Mouse (Mus musculus) ovary, postnatal 10 days (tissue): ENCODE data around the gene Eln.

Source experiments
- DNase-seq: peaks from one replicate; pipeline ENCODE4 v3.0.0; 2022; ENCODE audit warnings: low spot score

The Eln gene

DNA sequence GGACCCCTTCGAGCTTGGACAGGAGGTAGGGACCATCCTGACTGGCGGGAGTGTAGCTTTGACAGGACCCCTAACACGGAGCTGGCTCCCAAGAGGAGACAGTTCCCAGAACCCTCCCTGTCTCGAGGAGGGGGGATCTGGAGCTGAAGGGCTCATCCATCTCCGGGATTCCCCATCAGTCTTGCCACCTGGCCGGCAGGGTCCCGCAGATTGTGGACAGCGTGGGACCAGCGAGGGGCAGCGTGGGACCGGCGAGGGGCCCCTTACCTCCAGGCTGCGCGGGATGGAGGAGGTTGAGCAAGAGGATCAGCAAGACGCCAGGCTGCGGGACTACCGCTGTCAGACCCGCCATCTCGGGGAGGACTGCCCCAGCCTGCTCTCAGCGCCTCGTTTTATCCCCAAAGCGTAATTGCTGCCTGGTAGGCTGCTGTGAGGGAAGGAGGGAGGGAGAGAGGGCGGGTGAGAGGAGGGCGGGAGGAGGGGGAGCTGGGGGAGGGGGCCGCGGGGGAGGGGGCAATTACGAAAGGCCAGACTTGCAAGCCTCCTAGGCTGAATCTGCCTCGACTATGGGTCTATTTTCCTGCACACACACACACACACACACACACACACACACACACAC, at the start of gene Eln:
Gene Eln (minus strand): TSS at position 434 of the 622 bp plus-strand sequence.
- DNase-seq: peak; percentile 46

DNA sequence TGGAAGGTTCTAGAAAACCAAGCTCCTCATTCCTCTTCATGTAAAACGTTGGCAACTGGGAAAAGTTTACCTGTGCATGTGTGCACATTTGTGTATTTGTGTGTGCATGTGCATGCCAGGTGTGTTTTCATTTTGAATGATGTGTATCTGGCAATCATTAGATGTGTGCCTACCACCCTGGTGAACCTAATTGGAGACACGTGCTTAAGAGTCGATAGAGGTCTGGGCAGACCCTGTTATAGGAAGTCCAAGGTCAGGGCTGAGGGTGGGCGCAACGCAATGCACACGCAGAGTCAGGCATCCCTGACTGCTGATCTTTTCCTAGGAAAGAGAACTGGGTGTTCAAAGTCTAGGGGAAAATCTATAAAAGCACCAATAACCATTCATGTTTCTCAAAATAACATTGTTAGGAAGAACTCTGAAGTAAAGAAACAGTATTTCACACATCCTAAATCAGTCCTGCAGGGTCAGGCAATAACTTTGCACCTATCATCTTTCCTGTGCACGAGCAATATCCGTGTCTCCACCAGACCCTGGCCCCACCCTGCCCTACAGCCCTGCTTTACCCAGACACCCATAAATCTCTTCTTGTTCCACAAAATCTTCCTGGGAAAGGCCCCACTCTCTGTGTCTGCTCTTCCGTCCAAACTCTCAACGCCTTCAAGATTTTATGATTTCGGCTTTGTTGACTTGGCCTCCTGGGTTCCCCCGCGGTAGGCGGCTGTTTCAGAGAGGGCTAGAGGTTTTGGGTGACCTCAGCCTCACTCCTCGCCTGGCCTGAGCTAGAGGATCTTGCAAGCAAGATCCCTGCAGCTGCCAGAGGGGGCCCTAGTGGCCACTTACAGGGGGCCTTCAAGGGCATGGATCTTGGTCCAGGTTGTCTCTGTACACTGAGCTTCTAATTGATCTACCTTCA, 43.2 kb upstream of the Eln start:
- DNase-seq: no peak

- no peak for DNase-seq
Observed at GRCm38 (mm10) chr5:134788237-134788636, 41.1 kb upstream of the Eln start.

DNA sequence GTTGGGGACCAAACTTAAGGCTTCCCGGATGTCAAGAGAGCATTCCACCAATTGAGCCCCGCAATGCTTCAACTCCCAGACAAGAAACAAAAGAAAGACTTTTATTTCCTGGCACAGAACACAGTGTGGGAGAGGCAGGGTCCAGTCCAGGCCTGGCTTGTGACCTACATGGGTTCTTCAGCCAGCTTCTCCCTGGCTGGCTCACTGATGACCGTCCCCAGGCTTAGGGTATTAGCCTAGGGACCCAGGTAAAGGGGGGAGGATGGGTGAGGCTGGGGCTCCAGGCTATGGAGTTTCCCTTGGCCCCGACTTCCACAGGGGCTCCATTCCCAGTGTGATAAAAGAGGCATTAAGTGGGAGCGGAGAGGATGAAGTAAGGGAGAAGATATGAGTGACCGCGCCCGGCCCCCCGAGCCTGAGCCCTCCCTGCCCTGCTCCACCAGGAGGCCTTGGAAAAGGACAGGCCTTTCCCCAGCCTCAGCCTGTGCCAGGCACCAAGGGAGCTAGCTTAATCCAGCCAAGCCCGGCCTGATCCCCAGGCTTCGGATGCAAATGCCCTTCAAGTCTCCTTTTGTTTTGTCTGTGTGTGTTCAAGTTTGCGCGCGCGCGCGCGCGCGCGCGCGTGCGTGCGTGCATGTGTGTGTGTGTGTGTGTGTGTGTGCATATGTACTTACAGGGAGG, 38.7 kb upstream of the Eln start:
- DNase-seq: no peak

GRCm38 (mm10) chr5:134783794-134784193, 36.7 kb upstream of the Eln start:
- DNase-seq: no peak

DNA sequence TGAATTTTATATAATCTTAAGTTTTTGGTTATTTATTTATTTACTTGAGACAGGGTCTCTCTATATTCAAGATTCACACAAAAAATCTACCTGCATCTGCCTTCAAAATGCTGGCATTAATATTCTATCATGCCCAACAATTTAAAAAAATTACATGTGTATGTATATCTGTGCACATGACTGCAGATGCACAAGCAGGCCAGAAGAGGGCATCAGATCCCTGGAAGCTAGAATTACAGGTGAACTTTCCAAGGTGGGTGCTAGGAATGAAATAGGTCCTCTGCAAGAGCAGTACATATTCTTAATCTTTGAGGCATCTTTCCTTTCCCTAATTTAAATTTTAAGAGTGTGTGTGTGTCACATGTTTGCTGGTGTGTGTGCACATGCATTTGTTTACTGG, 33.8 kb upstream of the Eln start:
- no peak for DNase-seq

DNA sequence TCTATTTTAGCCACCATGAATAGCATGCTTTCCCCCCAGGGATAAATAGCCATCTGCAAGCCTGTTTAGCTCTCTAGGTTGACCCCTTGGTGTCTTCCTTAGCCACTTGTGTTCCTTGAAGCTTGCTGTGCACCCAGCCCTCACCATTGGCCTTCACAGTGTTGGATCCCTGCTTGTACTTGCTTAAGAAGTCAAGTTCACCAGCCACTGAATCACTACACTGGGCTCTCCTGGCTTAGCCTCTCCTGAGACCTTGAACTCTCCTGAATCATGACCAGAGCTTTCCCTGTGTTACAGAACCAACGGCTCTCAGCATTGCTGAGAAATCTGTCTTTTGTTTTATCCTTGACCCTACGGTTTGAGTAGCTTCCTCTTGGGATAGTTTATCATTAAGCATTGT, 33.0 kb upstream of the Eln start:
- DNase-seq: no peak

DNA sequence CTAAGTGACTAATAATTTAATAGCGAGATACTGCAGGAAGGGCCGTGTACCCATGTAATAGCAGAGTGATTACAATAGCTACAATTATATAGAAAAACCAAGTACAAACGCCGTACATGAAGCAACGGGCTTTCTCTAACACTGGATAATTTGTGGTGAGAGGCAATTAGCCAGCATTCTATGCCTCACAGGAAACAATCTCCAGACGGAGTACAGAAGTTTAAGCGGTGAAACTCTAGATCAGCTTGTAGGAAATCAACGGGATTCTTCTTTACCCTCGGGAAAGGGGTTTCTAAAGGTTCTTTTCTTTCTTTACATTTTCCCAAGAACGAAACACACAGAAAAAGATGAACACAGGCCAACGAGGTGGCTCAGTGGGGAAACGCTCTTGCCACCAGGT, 29.4 kb upstream of the Eln start:
- no peak for DNase-seq

GRCm38 (mm10) chr5:134772522-134772921, 25.4 kb upstream of the Eln start:
- DNase-seq: no peak

GRCm38 (mm10) chr5:134771750-134772149, 24.6 kb upstream of the Eln start:
- no peak for DNase-seq

DNA sequence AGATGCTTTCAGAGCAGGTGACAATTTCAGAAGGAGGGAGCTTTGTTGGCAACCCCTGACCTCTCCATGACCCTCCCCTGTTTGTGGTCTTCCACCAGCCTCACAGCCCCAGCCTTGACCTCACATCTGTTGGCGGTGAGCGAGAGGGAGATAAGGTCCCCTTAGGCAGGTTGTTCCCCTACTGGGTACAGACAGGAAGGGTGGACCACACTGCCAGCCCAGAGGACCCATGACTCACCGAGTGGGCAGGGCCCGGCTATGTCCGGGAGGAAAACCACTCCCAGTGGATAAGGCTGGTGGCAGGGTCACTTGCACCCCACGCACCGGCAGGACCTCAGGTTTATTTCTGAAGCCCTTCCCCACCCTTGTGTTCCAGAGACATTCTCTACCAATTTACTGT, 22.1 kb upstream of the Eln start:
- DNase-seq: no peak

- no peak for DNase-seq
Observed at GRCm38 (mm10) chr5:134765441-134765840, 18.3 kb upstream of the Eln start.

- no peak for DNase-seq
Observed at GRCm38 (mm10) chr5:134763326-134763725, 16.2 kb upstream of the Eln start.

DNA sequence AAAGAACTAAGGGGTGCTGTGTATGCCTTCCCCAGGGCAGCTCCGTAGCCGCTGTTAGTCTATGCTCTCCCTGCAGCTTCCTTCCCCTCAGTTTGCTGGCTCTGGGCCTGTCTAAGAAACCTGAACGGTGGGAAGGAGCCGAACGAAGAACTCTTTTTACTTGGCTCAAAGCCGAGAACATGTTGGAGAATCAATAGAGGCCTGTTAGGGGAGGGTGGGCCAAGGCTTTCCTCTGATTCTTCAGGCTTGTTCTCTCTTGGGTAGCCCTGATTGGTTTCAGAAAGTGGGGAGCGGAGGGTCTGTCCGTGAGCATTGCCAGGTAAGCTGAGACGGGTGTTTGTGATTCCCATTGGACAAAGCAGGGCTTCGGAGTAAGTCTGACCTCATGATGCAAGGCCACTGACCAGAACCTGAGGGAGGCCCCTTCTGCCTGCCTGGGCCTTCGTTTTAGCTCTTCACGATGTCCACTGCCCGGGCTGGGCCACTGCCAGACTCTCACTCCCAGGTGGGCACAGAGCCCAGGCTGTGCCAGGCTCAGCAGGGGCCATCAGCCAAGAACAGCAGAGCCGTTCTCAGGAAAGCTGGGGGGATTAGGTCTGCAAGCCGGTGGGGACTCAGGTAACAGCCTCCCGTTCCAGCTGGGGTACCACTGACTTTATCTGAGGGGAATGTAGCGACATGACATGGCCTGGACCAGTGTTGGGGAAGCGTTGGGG, 14.4 kb upstream of the Eln start:
- no peak for DNase-seq

- no peak for DNase-seq
Observed at GRCm38 (mm10) chr5:134756031-134756430, 8.9 kb upstream of the Eln start.

DNA sequence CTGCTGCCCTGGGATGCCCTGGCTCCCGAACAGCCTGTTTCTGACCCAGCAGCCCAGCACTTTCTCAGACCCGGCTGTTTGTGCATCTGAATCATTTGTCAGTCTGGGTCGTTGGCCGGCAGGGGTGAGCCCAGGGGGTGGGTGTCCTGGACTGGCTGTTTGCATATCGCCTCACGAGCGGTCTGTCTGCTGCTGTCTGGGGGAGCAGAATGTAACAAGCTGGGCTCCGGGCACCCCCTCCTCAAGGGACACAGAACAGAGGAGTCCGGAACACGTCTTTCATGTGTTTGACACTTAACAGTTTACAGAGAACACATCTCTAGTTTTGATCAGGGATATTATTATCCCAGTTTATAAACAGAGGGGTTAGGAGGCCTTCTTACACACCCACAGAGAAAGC, 7.0 kb upstream of the Eln start:
- no peak for DNase-seq

- DNase-seq: no peak
Observed at GRCm38 (mm10) chr5:134750469-134750868, 3.3 kb upstream of the Eln start.

DNA sequence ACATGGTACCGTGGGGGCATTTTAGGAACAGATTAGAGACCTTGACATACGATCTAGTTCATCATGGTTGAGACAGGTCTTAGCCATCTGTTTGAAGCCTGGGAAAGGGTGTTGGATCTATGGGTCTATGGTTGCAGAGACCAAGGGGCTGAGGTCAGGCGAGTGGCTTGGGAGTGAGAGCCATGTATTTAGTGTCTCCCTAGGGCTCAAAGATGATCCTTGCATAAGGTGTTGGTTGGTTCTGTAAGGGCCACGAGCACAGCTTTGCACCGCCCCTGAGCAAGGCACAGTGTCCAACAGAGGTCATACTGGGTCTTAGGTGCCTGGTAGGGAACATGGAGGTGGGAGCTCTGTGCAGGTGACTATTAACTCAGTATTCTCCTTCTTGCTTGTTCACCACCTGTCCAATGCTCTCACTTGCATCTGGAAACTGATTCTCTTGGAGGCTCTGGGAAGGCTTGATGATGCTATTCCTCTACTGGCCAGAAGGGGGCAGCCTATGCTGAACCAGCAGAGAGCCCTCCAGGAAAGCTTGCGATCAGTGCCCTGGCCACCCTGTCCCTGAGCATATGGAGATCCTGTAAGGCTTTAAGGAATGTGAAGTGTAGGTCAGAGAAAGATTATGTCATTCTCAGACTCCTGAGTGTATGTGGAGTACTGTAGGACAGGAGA, 960 bp upstream of the Eln start:
- DNase-seq: no peak

- peak; percentile 73 for DNase-seq
Observed at GRCm38 (mm10) chr5:134747512-134747893, 380 bp upstream of the Eln start.

DNA sequence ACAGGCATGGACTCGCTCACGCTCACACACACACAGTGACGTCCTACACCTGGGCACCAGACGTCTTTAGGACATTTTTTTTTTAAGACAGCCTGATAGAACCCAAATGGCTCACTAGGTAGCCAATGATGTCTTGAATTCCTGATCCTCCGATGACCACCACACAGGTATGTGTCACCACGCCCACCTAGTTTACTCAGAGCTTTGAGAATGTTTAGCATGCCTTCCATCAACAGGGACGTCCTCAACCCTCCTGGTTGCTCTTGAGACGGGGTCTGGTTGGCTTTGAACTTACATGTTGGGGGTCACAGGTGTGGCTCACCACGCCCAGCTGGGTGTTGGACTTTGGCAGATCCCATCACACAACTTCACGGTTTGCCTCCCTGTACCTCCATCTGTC, 922 bp downstream of the Eln start:
- DNase-seq: no peak

DNA sequence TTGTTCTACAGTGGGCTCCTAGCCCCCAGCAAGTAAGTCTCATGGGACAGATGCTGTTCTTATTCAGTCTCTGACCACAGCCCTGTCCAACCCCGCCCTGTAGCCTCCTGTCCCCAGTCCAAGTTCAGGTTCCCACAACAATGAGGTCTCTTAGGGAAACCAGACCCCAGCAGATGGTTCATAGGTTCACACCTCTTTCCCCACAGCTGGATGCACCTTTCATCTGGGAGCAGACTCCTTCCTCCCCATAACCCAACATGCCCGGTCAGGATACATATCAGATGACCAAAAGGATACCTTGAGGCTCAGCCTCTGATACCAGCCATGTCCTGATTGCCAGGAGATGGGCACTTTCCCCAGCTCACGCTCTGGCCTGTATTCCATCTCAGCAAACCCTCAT, 1.3 kb downstream of the Eln start:
- DNase-seq: no peak

GRCm38 (mm10) chr5:134745000-134745399, 2.1 kb downstream of the Eln start:
- DNase-seq: no peak
